Mouse (Mus musculus) liver, adult 2 months (tissue): ENCODE measurements around the gene Ripor2.

Experiments
- CTCF ChIP-seq: fragments of 200-500 bp; IDR thresholded peaks from 2 replicates; pipeline ENCODE4 v1.5.1; 2011; ENCODE audit warnings: low read depth, low read length, control low read depth
- POLR2A ChIP-seq: fragments of 200-500 bp; IDR thresholded peaks from 2 replicates; pipeline ENCODE4 v1.6.1; 2011; ENCODE audit warnings: low read length, control low read depth; ENCODE audit not compliant: insufficient read depth; ENCODE audit errors: extremely low read depth

DNA sequence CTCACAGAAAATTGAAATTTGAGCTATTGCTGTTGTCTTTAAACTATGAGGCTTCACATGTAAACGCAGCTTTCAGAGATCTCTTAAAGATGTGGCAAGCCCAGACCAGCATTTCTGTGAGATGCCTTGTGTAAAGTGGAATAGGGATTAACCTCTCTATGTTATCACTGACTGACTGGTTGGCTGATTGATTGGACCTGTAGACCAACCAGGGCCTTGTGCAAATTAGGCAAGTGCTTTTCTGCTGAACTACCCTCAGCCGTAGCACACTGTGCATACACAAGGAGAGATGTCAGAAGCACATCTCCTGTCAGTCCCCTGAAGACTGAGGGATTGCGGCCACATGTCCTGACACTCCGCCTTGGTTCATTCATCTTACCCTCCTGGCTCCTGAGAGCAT is 29.9 kb upstream of the Ripor2 start:
- no peak for TF ChIP-seq CTCF
- TF ChIP-seq POLR2A = no peak
